Mouse (Mus musculus): ENCODE measurements around the gene Asic5.

Gene Asic5

GRCm38 (mm10) chr3:81981990-81982389 lies at the start of gene Asic5:
TSS of gene Asic5 (plus strand) at chr3:81982290.
- DNase-seq (ENCODE audit: low read depth, low spot score): no peak

GRCm38 (mm10) chr3:81933348-81933747 lies 48.7 kb upstream of the Asic5 start:
- no peak for DNase-seq (ENCODE audit: low read depth, low spot score)

GRCm38 (mm10) chr3:81938924-81939323 lies 43.2 kb upstream of the Asic5 start:
- peak; percentile 28 for DNase-seq (ENCODE audit: low read depth, low spot score)

GRCm38 (mm10) chr3:81942341-81942740 lies 39.7 kb upstream of the Asic5 start:
- no peak for DNase-seq (ENCODE audit: low read depth, low spot score)

- no peak for DNase-seq (ENCODE audit: low read depth, low spot score)
These were observed 39.0 kb upstream of the Asic5 start for GRCm38 (mm10) chr3:81943097-81943496.

GRCm38 (mm10) chr3:81944851-81945393 lies 37.2 kb upstream of the Asic5 start:
- DNase-seq (ENCODE audit: low read depth, low spot score): no peak

- no peak for DNase-seq (ENCODE audit: low read depth, low spot score)
These were observed 33.0 kb upstream of the Asic5 start for GRCm38 (mm10) chr3:81949048-81949447.

GRCm38 (mm10) chr3:81951785-81952184 lies 30.3 kb upstream of the Asic5 start:
- no peak for DNase-seq (ENCODE audit: low read depth, low spot score)

GRCm38 (mm10) chr3:81957484-81957883 lies 24.6 kb upstream of the Asic5 start:
- DNase-seq (ENCODE audit: low read depth, low spot score): no peak

- no peak for DNase-seq (ENCODE audit: low read depth, low spot score)
These were observed 20.8 kb upstream of the Asic5 start for GRCm38 (mm10) chr3:81961336-81961735.

- no peak for DNase-seq (ENCODE audit: low read depth, low spot score)
These were observed 18.3 kb upstream of the Asic5 start for GRCm38 (mm10) chr3:81963768-81964167.

- DNase-seq (ENCODE audit: low read depth, low spot score): no peak
These were observed 17.5 kb upstream of the Asic5 start for GRCm38 (mm10) chr3:81964596-81964995.

- no peak for DNase-seq (ENCODE audit: low read depth, low spot score)
These were observed 6.5 kb upstream of the Asic5 start for GRCm38 (mm10) chr3:81975607-81976006.

GRCm38 (mm10) chr3:81976102-81976501 lies 6.0 kb upstream of the Asic5 start, which contains the start of gene Tdo2:
TSS of gene Tdo2 (minus strand) at chr3:81976202.
- DNase-seq (ENCODE audit: low read depth, low spot score): no peak

- no peak for DNase-seq (ENCODE audit: low read depth, low spot score)
These were observed 514 bp upstream of the Asic5 start for GRCm38 (mm10) chr3:81981576-81981975.

GRCm38 (mm10) chr3:81983120-81983895 lies 1.2 kb downstream of the Asic5 start:
- peak; percentile 35 for DNase-seq (ENCODE audit: low read depth, low spot score)

GRCm38 (mm10) chr3:81985100-81985499 lies 3.0 kb downstream of the Asic5 start:
- no peak for DNase-seq (ENCODE audit: low read depth, low spot score)

- no peak for DNase-seq (ENCODE audit: low read depth, low spot score)
These were observed 4.0 kb downstream of the Asic5 start for GRCm38 (mm10) chr3:81986103-81986502.

- DNase-seq (ENCODE audit: low read depth, low spot score): no peak
These were observed 5.5 kb downstream of the Asic5 start for GRCm38 (mm10) chr3:81987628-81988027.

GRCm38 (mm10) chr3:81989692-81990141 lies 7.6 kb downstream of the Asic5 start:
- DNase-seq (ENCODE audit: low read depth, low spot score): no peak

- no peak for DNase-seq (ENCODE audit: low read depth, low spot score)
These were observed 8.4 kb downstream of the Asic5 start for GRCm38 (mm10) chr3:81990531-81990930.

- DNase-seq (ENCODE audit: low read depth, low spot score): no peak
These were observed 13.3 kb downstream of the Asic5 start for GRCm38 (mm10) chr3:81995371-81995770.

GRCm38 (mm10) chr3:81995988-81996387 lies 13.9 kb downstream of the Asic5 start:
- no peak for DNase-seq (ENCODE audit: low read depth, low spot score)
